Mouse (Mus musculus): ENCODE measurements at regions not wholly inside any gene's neighbourhood (a gene's known extent, or its start where the extent isn't known, plus 50 kb on each side); places are given as distances from the start of the nearest gene placed in this dataset.
A peak's percentile ranks its signal among the peaks of the same experiment; 100 is the strongest.

GRCm38 (mm10) chr6:101882938-101883337, 505.2 kb upstream of the Pdzrn3 start:
- peak; percentile 20 for DNase-seq (ENCODE audit: low read depth, low spot score)

- no peak for DNase-seq (ENCODE audit: low read depth, low spot score)
Observed at GRCm38 (mm10) chr6:101874894-101875293, 497.2 kb upstream of the Pdzrn3 start.

GRCm38 (mm10) chr6:101858895-101859294, 481.2 kb upstream of the Pdzrn3 start:
- no peak for DNase-seq (ENCODE audit: low read depth, low spot score)

- DNase-seq (ENCODE audit: low read depth, low spot score): no peak
Observed at GRCm38 (mm10) chr6:101840695-101841094, 463.0 kb upstream of the Pdzrn3 start.

- DNase-seq (ENCODE audit: low read depth, low spot score): no peak
Observed at GRCm38 (mm10) chr6:101837563-101837962, 459.9 kb upstream of the Pdzrn3 start.

- no peak for DNase-seq (ENCODE audit: low read depth, low spot score)
Observed at GRCm38 (mm10) chr6:101793986-101794385, 416.3 kb upstream of the Pdzrn3 start.

GRCm38 (mm10) chr6:101777864-101778263, 400.2 kb upstream of the Pdzrn3 start:
- DNase-seq (ENCODE audit: low read depth, low spot score): no peak

- DNase-seq (ENCODE audit: low read depth, low spot score): no peak
Observed at GRCm38 (mm10) chr6:101773151-101773550, 395.5 kb upstream of the Pdzrn3 start.

GRCm38 (mm10) chr6:101735107-101735506, 357.4 kb upstream of the Pdzrn3 start:
- no peak for DNase-seq (ENCODE audit: low read depth, low spot score)

- no peak for DNase-seq (ENCODE audit: low read depth, low spot score)
Observed at GRCm38 (mm10) chr6:101720513-101720912, 342.8 kb upstream of the Pdzrn3 start.

GRCm38 (mm10) chr6:101689684-101690083, 312.0 kb upstream of the Pdzrn3 start:
- DNase-seq (ENCODE audit: low read depth, low spot score): no peak

GRCm38 (mm10) chr6:101686578-101686977, 308.9 kb upstream of the Pdzrn3 start:
- no peak for DNase-seq (ENCODE audit: low read depth, low spot score)

- DNase-seq (ENCODE audit: low read depth, low spot score): no peak
Observed at GRCm38 (mm10) chr6:101685734-101686133, 308.0 kb upstream of the Pdzrn3 start.

GRCm38 (mm10) chr6:101684390-101684789, 306.7 kb upstream of the Pdzrn3 start:
- no peak for DNase-seq (ENCODE audit: low read depth, low spot score)

- DNase-seq (ENCODE audit: low read depth, low spot score): no peak
Observed at GRCm38 (mm10) chr6:101674846-101675245, 297.1 kb upstream of the Pdzrn3 start.

- DNase-seq (ENCODE audit: low read depth, low spot score): no peak
Observed at GRCm38 (mm10) chr6:101670770-101671169, 293.1 kb upstream of the Pdzrn3 start.

- no peak for DNase-seq (ENCODE audit: low read depth, low spot score)
Observed at GRCm38 (mm10) chr6:101669118-101669845, 291.6 kb upstream of the Pdzrn3 start.

- no peak for DNase-seq (ENCODE audit: low read depth, low spot score)
Observed at GRCm38 (mm10) chr6:101654351-101654750, 276.7 kb upstream of the Pdzrn3 start.

GRCm38 (mm10) chr6:101650348-101650747, 272.7 kb upstream of the Pdzrn3 start:
- peak; percentile 50 for DNase-seq (ENCODE audit: low read depth, low spot score)

- no peak for DNase-seq (ENCODE audit: low read depth, low spot score)
Observed at GRCm38 (mm10) chr6:101617295-101617694, 239.6 kb upstream of the Pdzrn3 start.

- DNase-seq (ENCODE audit: low read depth, low spot score): no peak
Observed at GRCm38 (mm10) chr6:101616776-101617175, 239.1 kb upstream of the Pdzrn3 start.

- DNase-seq (ENCODE audit: low read depth, low spot score): no peak
Observed at GRCm38 (mm10) chr6:101609015-101609414, 231.3 kb upstream of the Pdzrn3 start.

GRCm38 (mm10) chr6:101603083-101603482, 225.4 kb upstream of the Pdzrn3 start:
- DNase-seq (ENCODE audit: low read depth, low spot score): no peak

GRCm38 (mm10) chr6:101596995-101597394, 219.3 kb upstream of the Pdzrn3 start:
- DNase-seq (ENCODE audit: low read depth, low spot score): no peak

All from embryo, embryonic 11.5 days (tissue).